Mouse (Mus musculus): Measurements from ENCODE around the gene Twf2. TPM values are rescaled to one million over a fixed set of nuclear protein-coding genes. Genes with fewer than 3 reads are reported as not detected.
"Not testable (repeated sequence)": the region's sequence is repeated elsewhere in the genome, so short reads cannot be mapped to it uniquely, and the experiment has no call there.

Twf2 gene
- 100 to 1,000 TPM; 266 to 269 TPM for total RNA-seq (2021)

- peak; percentile 93 to 96 for DNase-seq
- intact Hi-C loops (cut with DNase I), result loop anchor here (5.0 kb wide), 1 partner anchor 41 kb away; no protein-coding TSS in a partner anchor
Observed at GRCm38 (mm10) chr9:106202819-106203636, at the start of gene Twf2. Twf2 (plus strand) TSS chr9:106203108.

GRCm38 (mm10) chr9:106154106-106154505, 48.8 kb upstream of the Twf2 start:
- no peak for DNase-seq
- intact Hi-C loops (cut with DNase I), result no loop called here

GRCm38 (mm10) chr9:106156419-106156818, 46.5 kb upstream of the Twf2 start:
- DNase-seq, result peak in 1 of 2 experiments; percentile 44
- intact Hi-C loops (cut with DNase I), result loop anchor here (2.0 to 5.0 kb wide), 3 partner anchors 56 to 321 kb away; partner anchors contain the start of genes Parp3 and Rrp9

GRCm38 (mm10) chr9:106156921-106157622, 45.8 kb upstream of the Twf2 start:
- DNase-seq, result no peak
- intact Hi-C loops (cut with DNase I), result loop anchor here (2.0 to 5.0 kb wide), 3 partner anchors 56 to 320 kb away; partner anchors contain the start of genes Parp3 and Rrp9

- DNase-seq, result no peak
- intact Hi-C loops (cut with DNase I), result loop anchor here (2.0 to 5.0 kb wide), 3 partner anchors 55 to 320 kb away; partner anchors contain the start of genes Parp3 and Rrp9
Observed at GRCm38 (mm10) chr9:106157623-106157925, 45.3 kb upstream of the Twf2 start.

GRCm38 (mm10) chr9:106158037-106158491, 44.8 kb upstream of the Twf2 start, which contains the start of gene Glyctk:
Glyctk (minus strand) TSS chr9:106158138.
- intact Hi-C loops (cut with DNase I), result loop anchor here (2.0 to 5.0 kb wide), 4 partner anchors 45 to 319 kb away; partner anchors contain the start of genes Parp3 and Rrp9
- DNase-seq, result no peak

GRCm38 (mm10) chr9:106159237-106159636, 43.7 kb upstream of the Twf2 start:
- DNase-seq, result no peak
- intact Hi-C loops (cut with DNase I), result loop anchor here (2.0 to 5.0 kb wide), 4 partner anchors 46 to 318 kb away; partner anchors contain the start of genes Parp3 and Rrp9

GRCm38 (mm10) chr9:106159784-106160301, 43.1 kb upstream of the Twf2 start:
- intact Hi-C loops (cut with DNase I), result loop anchor here (1.0 to 5.0 kb wide), 6 partner anchors 10 to 317 kb away; partner anchors contain the start of genes Parp3, Rrp9, Twf2 and Wdr82
- DNase-seq, result peak; percentile 99

- intact Hi-C loops (cut with DNase I), result loop anchor here (1.0 to 5.0 kb wide), 2 partner anchors 10 to 42 kb away; partner anchors contain the start of genes Twf2 and Wdr82
- DNase-seq, result no peak
Observed at GRCm38 (mm10) chr9:106160426-106160825, 42.5 kb upstream of the Twf2 start.

GRCm38 (mm10) chr9:106166709-106167108, 36.2 kb upstream of the Twf2 start:
- DNase-seq, result no peak
- intact Hi-C loops (cut with DNase I), result no loop called here

GRCm38 (mm10) chr9:106167241-106167640, 35.7 kb upstream of the Twf2 start:
- intact Hi-C loops (cut with DNase I), result no loop called here
- DNase-seq, result no peak

GRCm38 (mm10) chr9:106167703-106168102, 35.2 kb upstream of the Twf2 start:
- intact Hi-C loops (cut with DNase I), result no loop called here
- DNase-seq, result no peak

- intact Hi-C loops (cut with DNase I); DNase-seq: not testable (repeated sequence)
Observed at GRCm38 (mm10) chr9:106169006-106169405, 33.9 kb upstream of the Twf2 start.

- DNase-seq, result no peak
- intact Hi-C loops (cut with DNase I), result loop anchor here (1.0 to 10.0 kb wide), 2 partner anchors 10 to 715 kb away; partner anchors contain the start of gene Rbm15b
Observed at GRCm38 (mm10) chr9:106169917-106170316, 33.0 kb upstream of the Twf2 start.

- intact Hi-C loops (cut with DNase I), result loop anchor here (1.0 to 10.0 kb wide), 2 partner anchors 10 to 714 kb away; partner anchors contain the start of gene Rbm15b
Observed at GRCm38 (mm10) chr9:106170556-106171345, 32.2 kb upstream of the Twf2 start, which contains the start of gene Wdr82. Wdr82 (plus strand) TSS chr9:106170928.

GRCm38 (mm10) chr9:106171346-106172158, 31.4 kb upstream of the Twf2 start:
- intact Hi-C loops (cut with DNase I), result loop anchor here (2.0 to 10.0 kb wide), 2 partner anchors 25 to 713 kb away; partner anchors contain the start of gene Rbm15b
- DNase-seq, result peak; percentile 72 to 76

More at GRCm38 (mm10) chr9:106170556-106171345, 32.2 kb upstream of the Twf2 start, which contains the start of gene Wdr82:
- DNase-seq, result peak; percentile 88 to 91

- no peak for DNase-seq
Observed at GRCm38 (mm10) chr9:106172527-106172926, 30.4 kb upstream of the Twf2 start.

GRCm38 (mm10) chr9:106173363-106173762, 29.5 kb upstream of the Twf2 start:
- no peak for DNase-seq
- intact Hi-C loops (cut with DNase I), result loop anchor here (2.0 to 10.0 kb wide), 2 partner anchors 23 to 711 kb away; partner anchors contain the start of gene Rbm15b

More at GRCm38 (mm10) chr9:106172527-106172926, 30.4 kb upstream of the Twf2 start:
- intact Hi-C loops (cut with DNase I), result loop anchor here (2.0 to 10.0 kb wide), 2 partner anchors 24 to 712 kb away; partner anchors contain the start of gene Rbm15b
